Mouse (Mus musculus): ENCODE measurements around the gene Macrod1. TPM values are rescaled to one million over a fixed set of nuclear protein-coding genes. Genes with fewer than 3 reads are reported as not detected.

Gene Macrod1
- polyA plus RNA-seq, 1 experiment from 2014 or later, result 2.9 TPM

GRCm38 (mm10) chr19:7110097-7110496 lies 53.5 kb downstream of the Macrod1 start:
- no peak for ATAC-seq
- H3K4me2 ChIP-seq (replicated peaks), result no peak overlapping the region
- H3K9me3 ChIP-seq, result no peaks in the 10 kb centered on the region
- H3K27me3 ChIP-seq, result peaks cover 40% of the 10 kb centered on the region
- no peaks in the 10 kb centered on the region for H3K36me3 ChIP-seq
- peaks cover 95% of the 10 kb centered on the region for H3K4me1 ChIP-seq (replicated peaks)
- no peak overlapping the region for H3K9ac ChIP-seq (replicated peaks)
- WGBS, result 3% methylated on average over 5 of the region's 5 CpGs
- no peak overlapping the region for H3K4me3 ChIP-seq (replicated peaks)
- peak overlapping the region; percentile 0; the same call in 1 of the 2 replicates for H3K27ac ChIP-seq

DNA sequence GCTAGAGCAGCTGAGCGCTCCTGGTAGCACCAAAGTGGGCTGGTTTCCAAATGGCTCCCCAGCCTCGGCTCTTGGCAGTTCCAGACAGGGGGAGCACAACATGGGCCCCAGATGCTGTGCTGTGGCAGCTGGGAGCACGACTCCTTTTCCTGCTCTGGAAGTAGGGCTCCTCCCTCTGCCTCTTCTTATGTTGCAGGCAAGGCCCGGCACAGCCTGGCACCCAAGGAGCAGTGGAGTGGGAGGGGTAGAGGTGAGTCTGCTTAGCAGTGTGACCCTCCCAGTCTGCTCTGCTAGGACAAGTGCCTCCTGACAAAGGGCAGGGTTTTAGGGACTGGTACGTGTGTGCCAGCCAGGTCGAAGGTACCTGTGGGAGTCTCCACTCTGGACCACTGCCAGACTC lies 54.3 kb downstream of the Macrod1 start:
- Histone ChIP-seq H3K36me3 (no peaks in the 10 kb centered on the region), H3K4me1 (replicated peaks) (peaks cover 95% of the 10 kb centered on the region), H3K9me3 (no peaks in the 10 kb centered on the region), H3K27ac (0 out of 2 replicates have a peak overlapping the region, but pooled peaks have one; percentile 1), H3K4me3 (replicated peaks) (no peak overlapping the region), H3K27me3 (peaks cover 39% of the 10 kb centered on the region), H3K4me2 (replicated peaks) (no peak overlapping the region), H3K9ac (replicated peaks) (no peak overlapping the region)
- 46% methylated on average over 6 of the region's 6 CpGs for whole genome bisulfite sequencing
- no peak for ATAC-seq

DNA sequence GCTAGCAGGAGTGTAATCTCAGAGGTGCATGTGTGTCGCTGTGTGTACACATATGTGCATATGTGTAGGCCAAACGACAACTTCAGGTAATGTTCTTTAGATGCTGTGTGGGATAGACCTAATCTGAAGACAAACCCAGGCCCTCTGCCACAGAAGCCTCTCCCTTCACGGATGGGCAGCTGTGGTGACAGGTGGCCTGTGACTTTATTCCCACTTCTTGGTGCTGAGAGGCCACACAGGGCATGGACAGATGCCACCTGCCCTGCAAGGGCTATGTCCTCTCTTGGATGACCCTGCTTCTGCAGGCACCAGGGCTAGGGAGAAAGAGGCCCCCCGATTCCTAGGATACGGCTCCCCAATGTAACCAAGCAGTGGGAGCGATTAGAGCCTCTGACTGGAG lies 54.7 kb downstream of the Macrod1 start:
- H3K4me2 ChIP-seq (replicated peaks), result no peak overlapping the region
- no peak overlapping the region for H3K4me3 ChIP-seq (replicated peaks)
- H3K27ac ChIP-seq, result 0 out of 2 replicates have a peak overlapping the region, but pooled peaks have one; percentile 1
- H3K4me1 ChIP-seq (replicated peaks), result peaks cover 95% of the 10 kb centered on the region
- no peaks in the 10 kb centered on the region for H3K36me3 ChIP-seq
- no peak overlapping the region for H3K9ac ChIP-seq (replicated peaks)
- no peak for ATAC-seq
- no peaks in the 10 kb centered on the region for H3K9me3 ChIP-seq
- H3K27me3 ChIP-seq, result peaks cover 38% of the 10 kb centered on the region
- WGBS, result 72% methylated on average over 6 of the region's 6 CpGs

GRCm38 (mm10) chr19:7111710-7112109 lies 55.1 kb downstream of the Macrod1 start:
- H3K27me3 ChIP-seq, result peaks cover 34% of the 10 kb centered on the region
- H3K9ac ChIP-seq (replicated peaks), result no peak overlapping the region
- WGBS, result 77% methylated on average over 4 of the region's 4 CpGs
- H3K36me3 ChIP-seq, result no peaks in the 10 kb centered on the region
- no peak overlapping the region for H3K4me2 ChIP-seq (replicated peaks)
- ATAC-seq, result no peak
- H3K4me1 ChIP-seq (replicated peaks), result peaks cover 96% of the 10 kb centered on the region
- no peak overlapping the region for H3K4me3 ChIP-seq (replicated peaks)
- H3K9me3 ChIP-seq, result no peaks in the 10 kb centered on the region
- H3K27ac ChIP-seq, result no peak overlapping the region

- H3K27ac ChIP-seq, result no peak overlapping the region
- ATAC-seq, result no peak
- peaks cover 95% of the 10 kb centered on the region for H3K4me1 ChIP-seq (replicated peaks)
- H3K9me3 ChIP-seq, result no peaks in the 10 kb centered on the region
- H3K4me2 ChIP-seq (replicated peaks), result no peak overlapping the region
- H3K4me3 ChIP-seq (replicated peaks), result no peak overlapping the region
- no peaks in the 10 kb centered on the region for H3K36me3 ChIP-seq
- WGBS, result 12% methylated on average over 3 of the region's 3 CpGs
- no peak overlapping the region for H3K9ac ChIP-seq (replicated peaks)
- peaks cover 28% of the 10 kb centered on the region for H3K27me3 ChIP-seq
Measured at GRCm38 (mm10) chr19:7112628-7113027, 56.0 kb downstream of the Macrod1 start.

GRCm38 (mm10) chr19:7113574-7113973 lies 57.0 kb downstream of the Macrod1 start:
- Histone ChIP-seq H3K4me3 (replicated peaks) (no peak overlapping the region), H3K4me2 (replicated peaks) (peak overlapping the region; percentile 9; the same call in 1 of the 2 replicates), H3K36me3 (no peaks in the 10 kb centered on the region), H3K27ac (peak overlapping the region; percentile 80), H3K9ac (replicated peaks) (peak overlapping the region; percentile 37), H3K27me3 (peaks cover 31% of the 10 kb centered on the region), H3K9me3 (no peaks in the 10 kb centered on the region), H3K4me1 (replicated peaks) (peaks cover 86% of the 10 kb centered on the region)
- 9% methylated on average over 14 of the region's 14 CpGs for WGBS
- peak; percentile 35; the same call in 1 of the 2 replicates for ATAC-seq

- no peak overlapping the region for H3K4me2 ChIP-seq (replicated peaks)
- ATAC-seq, result no peak
- no peak overlapping the region for H3K4me3 ChIP-seq (replicated peaks)
- peaks cover 60% of the 10 kb centered on the region for H3K4me1 ChIP-seq (replicated peaks)
- no peaks in the 10 kb centered on the region for H3K36me3 ChIP-seq
- no peak overlapping the region for H3K27ac ChIP-seq
- H3K27me3 ChIP-seq, result peaks cover 34% of the 10 kb centered on the region
- 73% methylated on average over 4 of the region's 4 CpGs for WGBS
- no peak overlapping the region for H3K9ac ChIP-seq (replicated peaks)
- no peaks in the 10 kb centered on the region for H3K9me3 ChIP-seq
Measured at GRCm38 (mm10) chr19:7116038-7116731, 59.6 kb downstream of the Macrod1 start.

DNA sequence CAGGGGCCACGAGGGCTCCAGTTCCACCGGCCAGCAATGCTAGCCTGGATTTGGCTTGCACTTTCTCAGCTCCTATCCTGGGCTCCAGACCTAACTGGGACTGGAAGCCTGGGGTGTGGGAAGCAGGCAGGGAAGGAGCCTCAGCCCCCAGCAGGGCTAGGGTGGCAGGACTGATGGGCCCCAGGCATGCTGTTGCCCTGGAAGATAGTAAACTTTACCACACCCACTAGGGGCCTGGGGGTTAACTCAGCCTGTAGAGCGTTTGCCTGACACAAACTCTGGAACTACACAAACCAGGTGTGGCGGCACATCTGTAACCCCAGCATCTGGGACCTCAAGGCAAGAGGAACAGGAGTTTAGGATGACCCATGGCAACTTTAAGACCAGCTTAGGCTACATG lies 60.5 kb downstream of the Macrod1 start:
- Histone ChIP-seq H3K4me2 (replicated peaks) (no peak overlapping the region), H3K4me1 (replicated peaks) (peaks cover 55% of the 10 kb centered on the region), H3K27ac (no peak overlapping the region), H3K36me3 (no peaks in the 10 kb centered on the region), H3K9me3 (no peaks in the 10 kb centered on the region), H3K27me3 (peaks cover 31% of the 10 kb centered on the region), H3K4me3 (replicated peaks) (no peak overlapping the region), H3K9ac (replicated peaks) (no peak overlapping the region)
- 78% methylated on average over 4 of the region's 4 CpGs for WGBS
- no peak for ATAC-seq

DNA sequence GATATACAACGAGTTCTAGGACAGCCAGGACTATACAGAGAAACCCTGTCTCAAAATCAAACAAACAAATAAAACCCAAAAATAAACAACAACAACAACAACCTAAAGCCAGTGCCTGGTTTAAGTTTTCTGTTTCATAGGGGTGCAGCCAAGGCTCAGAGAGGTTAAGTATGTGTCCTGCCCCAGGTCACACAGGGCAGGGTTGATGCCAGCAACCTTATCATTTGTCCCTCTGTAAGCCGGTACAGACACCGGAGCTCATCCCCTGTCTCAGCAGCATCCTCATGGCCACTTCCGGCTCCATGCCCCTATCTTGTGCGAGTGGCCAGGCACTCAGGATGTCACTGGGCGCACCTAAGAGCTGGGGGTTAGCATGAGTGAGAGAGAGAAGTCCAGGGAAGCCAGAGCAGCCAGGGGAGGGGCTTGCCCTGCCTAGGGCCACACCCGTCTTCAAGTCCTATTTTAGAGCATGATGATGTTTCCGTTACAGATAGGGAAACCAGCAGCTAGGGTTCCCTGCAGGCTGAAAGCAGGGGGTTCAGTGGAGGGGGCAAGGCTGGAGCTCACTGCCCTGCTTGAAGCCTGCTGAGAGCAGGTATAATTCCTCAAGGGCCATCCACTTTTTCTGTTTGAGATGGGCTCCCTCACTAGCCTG lies 61.2 kb downstream of the Macrod1 start:
- H3K9ac ChIP-seq (replicated peaks), result no peak overlapping the region
- WGBS, result 81% methylated on average over 8 of the region's 8 CpGs
- peaks cover 31% of the 10 kb centered on the region for H3K27me3 ChIP-seq
- H3K9me3 ChIP-seq, result no peaks in the 10 kb centered on the region
- peaks cover 55% of the 10 kb centered on the region for H3K4me1 ChIP-seq (replicated peaks)
- ATAC-seq, result no peak
- no peaks in the 10 kb centered on the region for H3K36me3 ChIP-seq
- H3K4me3 ChIP-seq (replicated peaks), result no peak overlapping the region
- H3K27ac ChIP-seq, result no peak overlapping the region
- no peak overlapping the region for H3K4me2 ChIP-seq (replicated peaks)

DNA sequence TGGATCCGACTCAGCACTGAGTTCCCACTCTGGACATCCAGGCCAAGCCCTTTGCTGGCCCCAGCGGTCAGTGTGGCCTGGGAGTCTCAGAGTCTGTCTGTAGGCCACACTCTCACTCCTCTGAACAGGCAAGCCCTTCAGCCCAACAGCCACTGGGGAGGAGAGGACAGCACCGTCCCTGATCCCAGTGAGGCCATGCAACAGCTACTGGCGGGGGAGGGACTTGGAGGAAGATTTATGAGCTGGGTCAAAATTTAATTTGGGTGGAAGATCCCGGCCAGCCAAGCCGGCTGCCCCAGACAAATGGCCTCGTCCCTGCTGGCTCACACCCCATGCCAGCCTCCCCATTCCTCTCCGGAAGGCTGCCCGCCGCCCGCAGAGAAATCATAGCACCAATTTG lies 64.6 kb downstream of the Macrod1 start:
- Histone ChIP-seq H3K27ac (no peak overlapping the region), H3K9ac (replicated peaks) (no peak overlapping the region), H3K36me3 (no peaks in the 10 kb centered on the region), H3K4me2 (replicated peaks) (no peak overlapping the region), H3K27me3 (peaks cover 35% of the 10 kb centered on the region), H3K4me1 (replicated peaks) (peaks cover 28% of the 10 kb centered on the region), H3K4me3 (replicated peaks) (no peak overlapping the region), H3K9me3 (no peaks in the 10 kb centered on the region)
- no peak for ATAC-seq
- WGBS, result 81% methylated on average over 11 of the region's 11 CpGs

- ATAC-seq, result peak; percentile 78
- peak overlapping the region; percentile 71 for H3K27ac ChIP-seq
- H3K27me3 ChIP-seq, result peaks cover 41% of the 10 kb centered on the region
- no peaks in the 10 kb centered on the region for H3K9me3 ChIP-seq
- no peak overlapping the region for H3K4me3 ChIP-seq (replicated peaks)
- H3K36me3 ChIP-seq, result no peaks in the 10 kb centered on the region
- 47% methylated on average over 4 of the region's 4 CpGs for WGBS
- no peak overlapping the region for H3K4me2 ChIP-seq (replicated peaks)
- peaks cover 17% of the 10 kb centered on the region for H3K4me1 ChIP-seq (replicated peaks)
- H3K9ac ChIP-seq (replicated peaks), result 0 out of 2 replicates have a peak overlapping the region, but pooled peaks have one; percentile 32
Measured at GRCm38 (mm10) chr19:7122277-7122676, 65.7 kb downstream of the Macrod1 start.

DNA sequence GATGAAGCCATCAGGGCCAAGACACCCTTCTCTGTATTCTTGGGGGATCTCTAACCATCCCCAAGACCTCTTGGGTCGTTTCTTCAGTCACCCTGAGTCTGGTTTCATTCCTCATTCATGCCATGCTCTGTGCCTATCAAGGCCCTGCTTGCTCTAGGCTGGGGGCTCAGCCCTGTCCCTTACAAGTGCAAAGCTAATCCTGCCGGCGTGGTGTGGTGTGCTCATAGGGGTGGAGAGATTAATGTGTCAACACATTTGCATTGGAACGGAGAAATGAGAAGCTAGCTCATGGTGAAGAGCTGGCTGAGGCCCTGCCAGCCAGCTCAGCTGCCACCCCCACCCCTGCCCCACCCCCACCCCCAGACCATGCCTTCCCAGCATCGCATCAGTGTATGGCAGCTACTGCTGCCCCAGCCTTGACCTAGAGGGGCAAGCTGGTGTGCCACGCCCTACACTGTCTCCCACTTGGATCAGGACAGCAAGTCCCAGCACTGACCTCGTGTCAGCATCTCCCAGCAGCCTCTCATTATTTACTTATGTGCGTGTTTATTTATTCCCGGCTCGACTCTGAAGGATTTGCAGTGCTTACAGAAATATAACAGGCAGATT lies 66.2 kb downstream of the Macrod1 start:
- Histone ChIP-seq H3K9me3 (no peaks in the 10 kb centered on the region), H3K36me3 (no peaks in the 10 kb centered on the region), H3K27me3 (peaks cover 39% of the 10 kb centered on the region), H3K9ac (replicated peaks) (peak overlapping the region; percentile 32; the same call in 1 of the 2 replicates), H3K27ac (peak overlapping the region; percentile 71), H3K4me1 (replicated peaks) (peaks cover 17% of the 10 kb centered on the region), H3K4me2 (replicated peaks) (no peak overlapping the region), H3K4me3 (replicated peaks) (no peak overlapping the region)
- 29% methylated on average over 10 of the region's 10 CpGs for WGBS
- ATAC-seq, result peak; percentile 76
